Comparison of ENCODE assay signal across 16 mouse cellular contexts in the genomic region with DNA sequence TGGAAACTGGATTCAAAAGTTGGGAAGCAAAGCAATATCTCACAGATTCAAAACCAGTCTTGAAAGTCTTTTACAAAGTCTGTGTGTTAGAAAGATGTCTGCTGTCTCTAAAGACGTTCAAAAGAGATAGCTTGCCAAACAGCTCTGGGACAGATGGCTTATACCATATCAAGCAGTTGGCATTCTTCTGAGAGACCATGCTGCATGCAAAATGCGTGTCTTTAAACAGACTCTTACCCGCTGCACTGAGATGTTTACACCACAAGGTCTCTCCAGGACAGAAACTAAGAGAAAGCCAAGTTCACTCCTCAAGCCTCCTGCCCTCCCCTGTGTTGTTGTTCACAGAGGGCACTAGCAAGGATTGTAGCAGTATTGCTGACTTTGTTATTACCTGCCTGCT.
DNase-seq lines count a peak whose midpoint lies in the region; ATAC-seq and TF ChIP-seq lines count a peak whose summit lies in the region.
"Had no signal": no experiment of that assay in that cellular context is flagged by ENCODE, and none has a peak within 500 bp of the region (broad histone marks: within the 10 kb centered on the region; RNA-seq: fewer than 3 reads in every experiment).

No protein-coding gene starts in this region.

- DNase-seq in cerebellum, postnatal 10 days = peak; percentile 8 to 20
- no peak for DNase-seq in cerebellum, adult 2 months
- DNase-seq in lung, postnatal 10 days = peak; percentile 10
- no peak for DNase-seq in lung, postnatal 0 days (ENCODE audit: low spot score)
- peak; percentile 34 to 90 for DNase-seq in left cerebral cortex, postnatal 25 days (ENCODE audit: low spot score in 2 of 2)
- no peak for DNase-seq in adrenal gland, adult (ENCODE audit: inconsistent age in 2 of 2, low spot score in 1 of 2)
- no peak for DNase-seq in embryo, embryonic 9.5 days (ENCODE audit: extremely low spot score)
- DNase-seq in gastrocnemius, postnatal 10 days = no peak
- DNase-seq: adrenal gland, adult 2 months; gastrocnemius, postnatal 14 days; kidney, adult 8-10 months had no signal

- H3K9ac ChIP-seq in lung, postnatal 0 days (replicated peaks; ENCODE audit: low read depth) = no peak overlapping the region
- H3K9ac ChIP-seq: heart, embryonic 15.5 days; hindbrain, embryonic 15.5 days; liver, embryonic 14.5 days; stomach, embryonic 15.5 days had no signal

- no peak for TF ChIP-seq POLR2A in cerebellum, adult 2 months (IDR thresholded peaks at IDR 0.05; ENCODE audit: borderline replicate concordance, insufficient read depth, low read length)

- intact Hi-C loops in left cerebral cortex, postnatal 25 days (cut with DNase I) = loop anchor here (5.0 kb wide), 1 partner anchor 46 kb away; no protein-coding TSS in a partner anchor

- H3K36me3 ChIP-seq in lung, postnatal 0 days (ENCODE audit: insufficient read depth, low read length) = no peaks in the 10 kb centered on the region
- H3K36me3 ChIP-seq: heart, embryonic 15.5 days; hindbrain, embryonic 15.5 days; stomach, embryonic 15.5 days had no signal

- 5% methylated on average over 3 of the region's 3 CpGs for WGBS in cerebellum, adult 2 months
- WGBS in lung, postnatal 0 days = 47% methylated on average over 3 of the region's 3 CpGs

- no peaks in the 10 kb centered on the region for H3K4me1 ChIP-seq in cerebellum, adult 2 months (ENCODE audit: control insufficient read depth, insufficient read depth, low read length)
- H3K4me1 ChIP-seq in lung, postnatal 0 days (ENCODE audit: insufficient read depth, low read depth, low read length) = no peaks in the 10 kb centered on the region
- H3K4me1 ChIP-seq: hindbrain, embryonic 15.5 days; stomach, embryonic 15.5 days had no signal

- H3K4me2 ChIP-seq in lung, postnatal 0 days (replicated peaks; ENCODE audit: low read depth, low read length) = no peak overlapping the region
- H3K4me2 ChIP-seq: heart, embryonic 15.5 days; hindbrain, embryonic 15.5 days; stomach, embryonic 15.5 days had no signal

- H3K9me3 ChIP-seq in lung, postnatal 0 days (ENCODE audit: low read length) = no peaks in the 10 kb centered on the region
- H3K9me3 ChIP-seq: heart, embryonic 15.5 days; hindbrain, embryonic 15.5 days; stomach, embryonic 15.5 days had no signal

- no peak for TF ChIP-seq CTCF in cerebellum, adult 2 months (IDR thresholded peaks at IDR 0.05; ENCODE audit: borderline replicate concordance, insufficient read depth, low read depth, low read length)
- no peak for TF ChIP-seq CTCF in lung, postnatal 0 days (IDR thresholded peaks at IDR 0.05)

- no peak overlapping the region for H3K4me3 ChIP-seq in cerebellum, adult 2 months (replicated peaks; ENCODE audit: insufficient read depth, low read depth, low read length)
- no peak overlapping the region for H3K4me3 ChIP-seq in lung, postnatal 0 days (ENCODE audit: low read depth, low read length)
- H3K4me3 ChIP-seq: heart, embryonic 15.5 days; hindbrain, embryonic 15.5 days; stomach, embryonic 15.5 days had no signal

- no peak for ATAC-seq in lung, postnatal 0 days
- ATAC-seq: Patski had no signal

- TF ChIP-seq EP300 in lung, postnatal 0 days (IDR thresholded peaks at IDR 0.05) = no peak

- no peak overlapping the region for H3K27ac ChIP-seq in cerebellum, adult 2 months (ENCODE audit: insufficient read depth, low read length)
- no peak overlapping the region for H3K27ac ChIP-seq in lung, postnatal 0 days (ENCODE audit: low read length)
- H3K27ac ChIP-seq: heart, embryonic 15.5 days; hindbrain, embryonic 15.5 days; liver, embryonic 14.5 days; stomach, embryonic 15.5 days had no signal

- H3K27me3 ChIP-seq in cerebellum, adult 2 months (ENCODE audit: control insufficient read depth, insufficient read depth, low read length) = no peaks in the 10 kb centered on the region
- H3K27me3 ChIP-seq in lung, postnatal 0 days (replicated peaks; ENCODE audit: insufficient read depth, low read length) = no peaks in the 10 kb centered on the region
- H3K27me3 ChIP-seq: heart, embryonic 15.5 days; hindbrain, embryonic 15.5 days; Patski; stomach, embryonic 15.5 days had no signal

Comparison
In these comparisons a context has a peak if more than half of its experiments do, and no peak if none do; other contexts are left out.
1. DNase-seq: peak in cerebellum, postnatal 10 days (2 of 2), lung, postnatal 10 days (single experiment) and left cerebral cortex, postnatal 25 days (2 of 2); none in cerebellum, adult 2 months (0 of 2), lung, postnatal 0 days (single experiment), adrenal gland, adult (0 of 2), embryo, embryonic 9.5 days (single experiment) and gastrocnemius, postnatal 10 days (single experiment).